Mouse (Mus musculus) limb, embryonic 14.5 days (tissue): ENCODE measurements around the gene Ppp2r5e. TPM values are rescaled to one million over a fixed set of nuclear protein-coding genes. Genes with fewer than 3 reads are reported as not detected.
A peak's percentile ranks its signal among the peaks of the same experiment; 100 is the strongest.

Experiments
- ATAC-seq: fragments of 200-750 bp; cut with Nextera tagmentation; 2 replicates; pipeline ENCODE4 v1.8.0; 2017; ENCODE audit warnings: low read depth, moderate number of reproducible peaks, moderate TSS enrichment; ENCODE audit not compliant: low FRiP score
- DNase-seq: peaks from one replicate; pipeline ENCODE4 v3.0.0-alpha.2; 2015; ENCODE audit warnings: low spot score
- H3K27ac ChIP-seq: fragments of 300-500 bp; sonication (generic); replicated peaks from 2 replicates; pipeline ENCODE4 v1.5.1; 2014; ENCODE audit warnings: low read depth, mild to moderate bottlenecking, low read length, moderate library complexity, mixed read lengths
- H3K27me3 ChIP-seq: fragments of 300-500 bp; sonication (generic); 2 replicates; pipeline ENCODE4 v1.6.1; 2014; ENCODE audit warnings: low read length, mixed read lengths; ENCODE audit not compliant: control insufficient read depth, insufficient read depth
- H3K36me3 ChIP-seq: fragments of 300-500 bp; sonication (generic); 2 replicates; pipeline ENCODE4 v1.6.1; 2014; ENCODE audit warnings: mild to moderate bottlenecking, low read length, moderate library complexity, mixed read lengths; ENCODE audit not compliant: control insufficient read depth, insufficient read depth
- H3K4me1 ChIP-seq: fragments of 300-500 bp; sonication (generic); 2 replicates; pipeline ENCODE4 v1.6.1; 2014; ENCODE audit warnings: antibody characterized with exemption, low read length, mixed read lengths; ENCODE audit not compliant: control insufficient read depth, insufficient read depth
- H3K4me2 ChIP-seq: fragments of 300-500 bp; sonication (generic); replicated peaks from 2 replicates; pipeline ENCODE4 v1.6.1; 2014; ENCODE audit warnings: low read depth, mild to moderate bottlenecking, low read length, moderate library complexity; ENCODE audit not compliant: severe bottlenecking
- H3K4me3 ChIP-seq: fragments of 300-500 bp; sonication (generic); replicated peaks from 2 replicates; pipeline ENCODE4 v1.5.1; 2014; ENCODE audit warnings: low read length
- H3K9ac ChIP-seq: fragments of 300-500 bp; sonication (generic); 2 replicates; pipeline ENCODE4 v1.6.1; 2014; ENCODE audit warnings: mild to moderate bottlenecking, low read depth, low read length, moderate library complexity; ENCODE audit not compliant: severe bottlenecking
- H3K9me3 ChIP-seq: fragments of 300-500 bp; sonication (generic); 2 replicates; pipeline ENCODE4 v1.6.1; 2016; ENCODE audit warnings: low read length; ENCODE audit not compliant: control insufficient read depth
- POLR2A ChIP-seq: fragments of 200-500 bp; IDR thresholded peaks from 2 replicates; pipeline ENCODE4 v1.8.0; 2012; ENCODE audit warnings: inconsistent platforms, mild to moderate bottlenecking, moderate library complexity, borderline replicate concordance; ENCODE audit not compliant: insufficient read depth, insufficient read length; ENCODE audit errors: extremely low read depth
- WGBS: fragments of 180-500 bp; shearing (Covaris S2); extraction: QIAGEN DNeasy Blood & Tissue Kit; methylation state at CpG from one replicate; pipeline ENCODE4 v1.1.7; 2014; 5-methylcytosine and 5-hydroxymethylcytosine counted together
- polyA plus RNA-seq, 2 experiments: library from polyadenylated mRNA; depleted of rRNA in 1 of 2; stranded (reverse) in 1 of 2; unstranded in 1 of 2; fragments of >200 nt; fragmentation: Nextera tagmentation in 1 of 2; extraction: Ambion mirVana in 1 of 2; gene quantifications; 2 replicates each; pipeline versions ENCODE4 v1.2.1 to v1.2.3; 2012 to 2014

Gene Ppp2r5e
- polyA plus RNA-seq, 2 experiments, result 17.6 to 27.3 TPM

DNA sequence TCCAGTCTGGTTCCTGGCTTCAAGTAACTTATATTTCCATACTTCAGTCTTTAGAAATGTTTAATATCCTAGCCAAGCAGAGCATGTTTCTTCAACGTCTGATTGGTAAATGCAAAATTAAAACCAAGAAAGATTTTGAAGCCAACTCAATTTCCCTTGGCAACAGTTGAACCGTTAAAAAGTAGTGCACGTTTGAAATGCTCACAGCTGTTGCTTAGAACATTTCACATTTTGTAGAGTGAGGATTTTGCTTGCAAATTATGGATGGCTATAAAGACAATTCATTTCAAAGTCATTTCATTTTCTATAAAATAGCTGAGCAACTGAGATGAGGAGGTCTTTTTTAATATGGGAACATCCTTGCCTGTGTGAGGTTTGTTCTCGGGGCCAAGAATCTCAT lies 1.7 kb upstream of the Ppp2r5e start:
- ATAC-seq (no peak), DNase-seq (no peak)
- peaks cover 9% of the 10 kb centered on the region; the same call in 1 of the 2 replicates for H3K4me1 ChIP-seq
- H3K4me3 ChIP-seq, result no peak overlapping the region
- no peaks in the 10 kb centered on the region for H3K9me3 ChIP-seq
- no peak overlapping the region for H3K4me2 ChIP-seq
- H3K36me3 ChIP-seq, result peaks cover 7% of the 10 kb centered on the region
- H3K27ac ChIP-seq, result no peak overlapping the region
- no peak overlapping the region for H3K9ac ChIP-seq
- TF ChIP-seq POLR2A, result no peak
- no peaks in the 10 kb centered on the region for H3K27me3 ChIP-seq
- 53% methylated on average over 4 of the region's 4 CpGs for WGBS

DNA sequence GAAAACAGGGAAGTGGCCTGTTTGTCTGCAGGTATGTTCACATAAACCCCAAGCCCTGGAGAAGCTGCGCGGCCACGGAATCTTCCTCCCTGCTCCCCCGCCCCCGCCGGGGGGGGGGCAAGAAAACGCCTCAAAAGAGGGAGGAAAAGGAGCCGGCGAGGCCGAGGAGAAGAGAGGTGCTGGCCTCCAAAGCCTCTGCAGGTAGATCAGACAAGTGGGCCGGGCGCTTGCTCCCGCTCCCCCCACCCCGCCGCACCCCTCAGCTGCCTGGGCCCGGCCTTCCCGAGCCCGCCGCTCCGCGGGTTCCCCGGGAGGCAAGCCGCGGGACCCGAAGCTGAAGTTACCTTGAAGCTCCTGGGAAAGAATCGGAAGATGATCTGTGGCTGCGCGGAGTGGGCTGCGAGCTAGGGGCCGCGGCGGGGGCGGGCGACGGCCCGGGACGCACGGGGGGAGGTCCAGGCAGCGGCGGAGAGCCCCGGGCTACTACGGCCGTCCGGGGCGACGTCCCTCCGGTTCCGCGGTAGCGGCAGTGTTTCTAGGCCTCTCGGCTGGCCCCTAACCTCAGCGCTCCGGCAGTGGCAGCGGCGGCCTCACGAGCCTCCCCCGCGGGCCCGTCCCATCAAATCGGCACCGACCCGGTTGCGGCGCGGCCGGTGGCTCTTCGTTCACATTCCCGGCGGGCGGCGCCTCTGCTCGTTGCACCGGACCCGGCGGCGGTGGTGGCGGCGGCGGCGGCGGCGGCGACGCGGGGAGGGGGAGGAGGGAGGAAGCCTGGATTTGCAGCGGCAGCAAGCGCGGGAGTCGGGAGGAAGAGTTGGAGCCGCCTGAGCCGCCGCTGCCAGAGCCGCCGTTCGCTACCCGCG lies 523 bp downstream of the Ppp2r5e start:
- ATAC-seq (peak; percentile 5; the same call in 1 of the 2 replicates), DNase-seq (no peak)
- Histone ChIP-seq H3K4me1 (peaks cover 9% of the 10 kb centered on the region; the same call in 1 of the 2 replicates), H3K27me3 (no peaks in the 10 kb centered on the region), H3K9me3 (no peaks in the 10 kb centered on the region), H3K4me3 (peak overlapping the region; percentile 99), H3K4me2 (peak overlapping the region; percentile 59), H3K9ac (peak overlapping the region; percentile 97), H3K36me3 (peaks cover 22% of the 10 kb centered on the region), H3K27ac (peak overlapping the region; percentile 96)
- WGBS, result under 1% methylated on average over 27 of the region's 97 CpGs
- no peak for TF ChIP-seq POLR2A

DNA sequence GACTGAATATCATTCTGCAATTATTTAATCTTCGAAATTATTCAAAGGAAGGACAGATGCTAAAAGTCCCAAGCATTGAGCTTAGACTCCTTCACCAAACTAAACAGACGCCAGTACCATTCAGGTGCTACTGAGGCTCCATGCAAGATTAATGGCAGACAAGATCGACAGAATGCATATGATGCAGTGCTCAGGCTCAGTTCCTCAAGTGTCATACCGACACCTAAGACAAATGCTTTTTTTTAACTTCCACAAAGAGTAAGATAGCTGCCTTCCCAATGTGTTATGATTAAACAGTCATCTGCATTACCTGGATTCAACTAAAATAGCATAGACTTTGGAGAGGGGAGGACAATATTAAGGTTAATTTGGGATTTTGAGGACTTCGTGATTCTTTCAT lies 1.6 kb downstream of the Ppp2r5e start:
- no peak overlapping the region; the same call in 1 of the 2 replicates for H3K9ac ChIP-seq
- H3K4me3 ChIP-seq, result peak overlapping the region; percentile 99
- no peak for ATAC-seq

DNA sequence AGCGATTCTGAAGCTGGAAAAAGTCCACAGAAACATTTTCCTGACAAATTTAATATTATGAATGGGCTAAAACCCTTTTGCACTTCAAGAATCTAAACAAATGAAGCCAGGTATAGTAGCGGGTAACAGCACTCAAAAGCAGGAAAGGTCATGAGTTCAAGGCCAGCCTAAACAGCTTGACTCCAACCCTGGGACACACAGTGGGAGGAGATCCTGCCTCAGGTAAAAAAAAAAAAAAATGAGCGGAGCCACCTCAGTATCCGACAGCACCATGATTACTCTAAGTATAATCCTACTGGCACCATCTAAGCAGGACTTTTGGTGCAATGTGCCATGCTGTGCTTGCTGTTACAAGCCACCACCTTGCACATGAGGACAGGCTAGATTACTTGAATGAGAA lies 2.2 kb downstream of the Ppp2r5e start:
- DNase-seq (no peak), ATAC-seq (no peak)
- Histone ChIP-seq H3K27me3 (no peaks in the 10 kb centered on the region), H3K4me2 (peak overlapping the region; percentile 59; the same call in 1 of the 2 replicates), H3K4me1 (peaks cover 9% of the 10 kb centered on the region; the same call in 1 of the 2 replicates), H3K9me3 (no peaks in the 10 kb centered on the region), H3K9ac (no peak overlapping the region), H3K36me3 (peaks cover 37% of the 10 kb centered on the region), H3K27ac (no peak overlapping the region), H3K4me3 (peak overlapping the region; percentile 99; the same call in 1 of the 2 replicates)
- WGBS, result 73% methylated on average over 4 of the region's 4 CpGs
- TF ChIP-seq POLR2A, result no peak

More for the DNA sequence above, 1.6 kb downstream of the Ppp2r5e start:
- Histone ChIP-seq H3K4me1 (peaks cover 9% of the 10 kb centered on the region; the same call in 1 of the 2 replicates), H3K4me2 (peak overlapping the region; percentile 59), H3K27ac (no peak overlapping the region), H3K9me3 (no peaks in the 10 kb centered on the region), H3K27me3 (no peaks in the 10 kb centered on the region), H3K36me3 (peaks cover 31% of the 10 kb centered on the region)
- DNase-seq, result no peak
- TF ChIP-seq POLR2A, result no peak
- 50% methylated on average over 5 of the region's 5 CpGs for WGBS

DNA sequence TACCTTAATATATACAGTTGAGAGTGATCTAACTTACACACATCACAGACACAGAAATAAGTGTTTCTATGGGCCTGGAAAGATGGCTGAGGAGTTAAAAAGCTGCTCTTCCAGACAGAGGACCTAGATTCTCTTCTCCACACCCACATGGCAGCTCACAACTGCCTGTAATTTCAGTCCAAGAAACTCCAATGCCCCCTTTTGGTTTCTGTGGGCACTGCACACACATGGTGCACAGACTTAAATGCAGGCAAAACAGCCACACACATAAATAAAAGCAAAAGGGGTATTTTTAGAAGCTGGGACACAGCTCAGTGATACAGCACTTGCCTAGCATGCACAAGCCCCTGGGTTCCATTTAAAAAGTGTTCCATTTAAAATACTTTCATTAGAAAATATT lies 8.5 kb downstream of the Ppp2r5e start:
- Histone ChIP-seq H3K27ac (no peak overlapping the region), H3K4me3 (no peak overlapping the region), H3K4me2 (no peak overlapping the region), H3K27me3 (no peaks in the 10 kb centered on the region), H3K36me3 (peaks cover 55% of the 10 kb centered on the region), H3K4me1 (no peaks in the 10 kb centered on the region), H3K9ac (no peak overlapping the region), H3K9me3 (no peaks in the 10 kb centered on the region)
- TF ChIP-seq POLR2A, result no peak
- DNase-seq, result no peak
- no peak for ATAC-seq
